ENCODE assay signal across 17 mouse cellular contexts in the genomic region with DNA sequence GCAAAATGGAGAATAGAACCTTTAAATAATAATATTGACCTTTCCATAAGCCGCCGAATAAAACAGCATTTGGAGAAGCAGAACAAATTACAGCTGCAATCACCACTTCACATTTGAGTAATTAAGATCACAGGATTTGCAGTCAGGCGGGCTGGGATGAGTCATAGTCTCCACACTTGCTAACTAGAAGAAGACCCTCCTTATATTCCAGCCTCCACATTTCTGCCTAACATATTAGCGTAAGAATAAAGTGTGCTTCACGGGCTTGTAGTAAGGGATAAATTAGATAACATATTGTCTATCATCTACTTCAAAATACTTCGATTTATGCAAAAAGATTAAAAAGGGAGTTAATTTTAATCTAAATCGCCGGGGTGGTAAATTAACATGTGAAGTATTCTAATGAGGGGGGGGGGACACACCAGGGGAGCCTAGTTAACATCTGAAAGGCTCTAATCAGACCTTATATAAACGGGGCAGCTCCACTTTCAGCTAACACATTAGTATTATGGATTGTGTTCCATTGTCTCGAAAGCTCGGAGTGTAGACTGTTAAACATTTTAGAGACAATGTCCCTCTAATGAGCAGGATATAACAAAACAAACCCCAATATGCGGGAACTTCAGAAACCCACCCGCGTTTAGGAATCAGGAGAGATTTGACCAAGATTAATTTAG.
DNase-seq lines count a peak whose midpoint lies in the region; ATAC-seq lines count a peak whose summit lies in the region.
"Had no signal": no experiment of that assay in that cellular context is flagged by ENCODE, and none has a peak within 500 bp of the region (broad histone marks: within the 10 kb centered on the region; RNA-seq: fewer than 3 reads in every experiment).

No protein-coding gene starts in this region.

- peak overlapping the region; percentile 37; the same call in 1 of the 2 replicates for H3K27ac ChIP-seq in forebrain, embryonic 11.5 days (ENCODE audit: low read depth, low read length)
- no peak overlapping the region for H3K27ac ChIP-seq in forebrain, embryonic 10.5 days
- peak overlapping the region; percentile 49; the same call in 1 of the 2 replicates for H3K27ac ChIP-seq in midbrain, embryonic 13.5 days
- H3K27ac ChIP-seq in midbrain, embryonic 11.5 days (ENCODE audit: low read depth, low read length): no peak overlapping the region
- H3K27ac ChIP-seq in hindbrain, embryonic 14.5 days: peak overlapping the region; percentile 27
- H3K27ac ChIP-seq: stomach, embryonic 15.5 days had no signal

- H3K27me3 ChIP-seq in forebrain, embryonic 11.5 days (ENCODE audit: control insufficient read depth, insufficient read depth, low read length): no peaks in the 10 kb centered on the region
- H3K27me3 ChIP-seq in forebrain, embryonic 10.5 days (ENCODE audit: poor library complexity, severe bottlenecking): peaks cover 29% of the 10 kb centered on the region
- no peaks in the 10 kb centered on the region for H3K27me3 ChIP-seq in midbrain, embryonic 13.5 days
- no peaks in the 10 kb centered on the region for H3K27me3 ChIP-seq in midbrain, embryonic 11.5 days (ENCODE audit: control insufficient read depth, insufficient read depth, low read length)
- H3K27me3 ChIP-seq in hindbrain, embryonic 14.5 days (ENCODE audit: control insufficient read depth, insufficient read depth, low read length): no peaks in the 10 kb centered on the region
- H3K27me3 ChIP-seq: lung, embryonic 15.5 days; stomach, embryonic 15.5 days had no signal

- no peaks in the 10 kb centered on the region; the same call in 1 of the 2 replicates for H3K36me3 ChIP-seq in forebrain, embryonic 11.5 days (ENCODE audit: control insufficient read depth, insufficient read depth, low read length)
- H3K36me3 ChIP-seq in forebrain, embryonic 10.5 days (replicated peaks): peaks cover 10% of the 10 kb centered on the region
- H3K36me3 ChIP-seq in midbrain, embryonic 13.5 days: peaks cover 14% of the 10 kb centered on the region
- H3K36me3 ChIP-seq in midbrain, embryonic 11.5 days (ENCODE audit: control insufficient read depth, insufficient read depth, low read length): no peaks in the 10 kb centered on the region
- peaks cover 17% of the 10 kb centered on the region for H3K36me3 ChIP-seq in hindbrain, embryonic 14.5 days (replicated peaks; ENCODE audit: control insufficient read depth, insufficient read depth)
- H3K36me3 ChIP-seq: lung, embryonic 15.5 days; stomach, embryonic 15.5 days had no signal

- peak overlapping the region; percentile 11; the same call in 1 of the 2 replicates for H3K4me2 ChIP-seq in forebrain, embryonic 11.5 days (ENCODE audit: low read depth, low read length, severe bottlenecking)
- H3K4me2 ChIP-seq in midbrain, embryonic 13.5 days (replicated peaks): 0 out of 2 replicates have a peak overlapping the region, but pooled peaks have one; percentile 7
- H3K4me2 ChIP-seq in midbrain, embryonic 11.5 days: no peak overlapping the region
- H3K4me2 ChIP-seq in hindbrain, embryonic 14.5 days (replicated peaks): 0 out of 2 replicates have a peak overlapping the region, but pooled peaks have one; percentile 17
- H3K4me2 ChIP-seq: liver, embryonic 11.5 days; stomach, embryonic 15.5 days had no signal

- no peaks in the 10 kb centered on the region for H3K9me3 ChIP-seq in forebrain, embryonic 11.5 days (ENCODE audit: control insufficient read depth, low read length)
- no peaks in the 10 kb centered on the region for H3K9me3 ChIP-seq in forebrain, embryonic 10.5 days
- no peaks in the 10 kb centered on the region for H3K9me3 ChIP-seq in midbrain, embryonic 13.5 days
- no peaks in the 10 kb centered on the region for H3K9me3 ChIP-seq in midbrain, embryonic 11.5 days (ENCODE audit: control insufficient read depth, low read length)
- H3K9me3 ChIP-seq in hindbrain, embryonic 14.5 days (ENCODE audit: control insufficient read depth, low read length): no peaks in the 10 kb centered on the region
- H3K9me3 ChIP-seq: lung, embryonic 15.5 days; stomach, embryonic 15.5 days had no signal

- peak; percentile 80; the same call in 1 of the 2 replicates for ATAC-seq in forebrain, embryonic 11.5 days (replicated peaks; ENCODE audit: low FRiP score)
- peak; percentile 57 for ATAC-seq in midbrain, embryonic 13.5 days
- no peak for ATAC-seq in midbrain, embryonic 11.5 days (ENCODE audit: low FRiP score)
- ATAC-seq in hindbrain, embryonic 14.5 days (ENCODE audit: low FRiP score): no peak
- no peak for ATAC-seq in megakaryocyte, adult 5-6 weeks (ENCODE audit: poor library complexity, severe bottlenecking)

- DNase-seq in forebrain, embryonic 11.5 days (ENCODE audit: low spot score): no peak
- DNase-seq in forebrain, embryonic 10.5 days (ENCODE audit: extremely low spot score, low spot score): no peak
- no peak for DNase-seq in midbrain, embryonic 11.5 days (ENCODE audit: low spot score, missing footprints)
- DNase-seq in hindbrain, embryonic 14.5 days (ENCODE audit: low spot score): no peak
- DNase-seq in retina, embryonic 14.5 days (ENCODE audit: low spot score): peak; percentile 35
- no peak for DNase-seq in lung, postnatal 36 days
- DNase-seq: cerebellum, adult 9-10 months; embryo, embryonic 11 days; heart, postnatal 14 days; kidney, adult 2 months; kidney, postnatal 36 days; thymus, postnatal 36 days had no signal

- H3K9ac ChIP-seq in forebrain, embryonic 11.5 days (ENCODE audit: low read length): no peak overlapping the region
- no peak overlapping the region for H3K9ac ChIP-seq in midbrain, embryonic 13.5 days (replicated peaks)
- H3K9ac ChIP-seq in midbrain, embryonic 11.5 days (ENCODE audit: low read length): no peak overlapping the region
- no peak overlapping the region for H3K9ac ChIP-seq in hindbrain, embryonic 14.5 days
- H3K9ac ChIP-seq: lung, embryonic 15.5 days; stomach, embryonic 15.5 days had no signal

- H3K4me3 ChIP-seq in forebrain, embryonic 11.5 days (ENCODE audit: low read depth, low read length): no peak overlapping the region
- no peak overlapping the region for H3K4me3 ChIP-seq in forebrain, embryonic 10.5 days
- H3K4me3 ChIP-seq in midbrain, embryonic 13.5 days (replicated peaks): no peak overlapping the region
- no peak overlapping the region for H3K4me3 ChIP-seq in midbrain, embryonic 11.5 days (ENCODE audit: low read depth, low read length)
- no peak overlapping the region for H3K4me3 ChIP-seq in hindbrain, embryonic 14.5 days (replicated peaks; ENCODE audit: low read length)
- H3K4me3 ChIP-seq: lung, embryonic 15.5 days; stomach, embryonic 15.5 days had no signal

- H3K4me1 ChIP-seq in forebrain, embryonic 11.5 days (replicated peaks; ENCODE audit: control insufficient read depth, insufficient read depth, low read length): peaks cover 6% of the 10 kb centered on the region; the same call in 1 of the 2 replicates
- H3K4me1 ChIP-seq in forebrain, embryonic 10.5 days: peaks cover 39% of the 10 kb centered on the region
- H3K4me1 ChIP-seq in midbrain, embryonic 13.5 days (replicated peaks): peaks cover 37% of the 10 kb centered on the region
- H3K4me1 ChIP-seq in midbrain, embryonic 11.5 days (ENCODE audit: control insufficient read depth, insufficient read depth, low read length): peaks cover 7% of the 10 kb centered on the region
- peaks cover 22% of the 10 kb centered on the region for H3K4me1 ChIP-seq in hindbrain, embryonic 14.5 days (replicated peaks; ENCODE audit: control insufficient read depth, insufficient read depth, low read length)
- H3K4me1 ChIP-seq: stomach, embryonic 15.5 days had no signal

- WGBS in forebrain, embryonic 11.5 days: 17% methylated on average over 14 of the region's 14 CpGs
- 26% methylated on average over 14 of the region's 14 CpGs for WGBS in forebrain, embryonic 10.5 days
- WGBS in midbrain, embryonic 13.5 days: 16% methylated on average over 14 of the region's 14 CpGs
- 31% methylated on average over 14 of the region's 14 CpGs for WGBS in midbrain, embryonic 11.5 days
- WGBS in hindbrain, embryonic 14.5 days: 13% methylated on average over 14 of the region's 14 CpGs

Comparison
In these comparisons a context has a peak if more than half of its experiments do, and no peak if none do; other contexts are left out.
1. ATAC-seq: peak in forebrain, embryonic 11.5 days (single experiment) and midbrain, embryonic 13.5 days (single experiment); none in midbrain, embryonic 11.5 days (single experiment), hindbrain, embryonic 14.5 days (single experiment) and megakaryocyte, adult 5-6 weeks (single experiment).
2. H3K27ac ChIP-seq: peak in forebrain, embryonic 11.5 days (single experiment), midbrain, embryonic 13.5 days (single experiment) and hindbrain, embryonic 14.5 days (single experiment); none in forebrain, embryonic 10.5 days (single experiment) and midbrain, embryonic 11.5 days (single experiment).